Mouse (Mus musculus): ENCODE measurements at regions not wholly inside any gene's neighbourhood (a gene's known extent, or its start where the extent isn't known, plus 50 kb on each side); places are given as distances from the start of the nearest gene placed in this dataset.

- in situ Hi-C loops (cut with MboI, MseI) = no loop called here
These were observed 298.2 kb downstream of the Eipr1 start for GRCm38 (mm10) chr12:29049801-29050200.

- in situ Hi-C loops (cut with MboI, MseI) = no loop called here
These were observed 299.1 kb downstream of the Eipr1 start for GRCm38 (mm10) chr12:29050516-29051251.

- in situ Hi-C loops (cut with MboI, MseI) = no loop called here
These were observed 302.8 kb downstream of the Eipr1 start for GRCm38 (mm10) chr12:29054367-29054766.

- in situ Hi-C loops (cut with MboI, MseI) = no loop called here
These were observed 310.5 kb downstream of the Eipr1 start for GRCm38 (mm10) chr12:29062025-29062637.

GRCm38 (mm10) chr12:29062801-29063200 is 311.2 kb downstream of the Eipr1 start:
- in situ Hi-C loops (cut with MboI, MseI) = no loop called here

GRCm38 (mm10) chr12:29068180-29068579 is 316.6 kb downstream of the Eipr1 start:
- in situ Hi-C loops (cut with MboI, MseI) = no loop called here

GRCm38 (mm10) chr12:29075096-29075852 is 323.7 kb downstream of the Eipr1 start:
- in situ Hi-C loops (cut with MboI, MseI) = no loop called here

- in situ Hi-C loops (cut with MboI, MseI) = no loop called here
These were observed 325.0 kb downstream of the Eipr1 start for GRCm38 (mm10) chr12:29076606-29077005.

- in situ Hi-C loops (cut with MboI, MseI) = no loop called here
These were observed 327.4 kb downstream of the Eipr1 start for GRCm38 (mm10) chr12:29079011-29079410.

GRCm38 (mm10) chr12:29083426-29084221 is 332.0 kb downstream of the Eipr1 start:
- in situ Hi-C loops (cut with MboI, MseI) = loop anchor here (10.0 kb wide), 1 partner anchor 399 kb away; no protein-coding TSS in a partner anchor

GRCm38 (mm10) chr12:29087245-29087644 is 335.6 kb downstream of the Eipr1 start:
- in situ Hi-C loops (cut with MboI, MseI) = loop anchor here (10.0 kb wide), 1 partner anchor 402 kb away; no protein-coding TSS in a partner anchor

- in situ Hi-C loops (cut with MboI, MseI) = loop anchor here (10.0 kb wide), 1 partner anchor 405 kb away; no protein-coding TSS in a partner anchor
These were observed 338.0 kb downstream of the Eipr1 start for GRCm38 (mm10) chr12:29089634-29090033.

- in situ Hi-C loops (cut with MboI, MseI) = no loop called here
These were observed 338.8 kb downstream of the Eipr1 start for GRCm38 (mm10) chr12:29090451-29090850.

GRCm38 (mm10) chr12:29095406-29096032 is 343.9 kb downstream of the Eipr1 start:
- in situ Hi-C loops (cut with MboI, MseI) = no loop called here

- in situ Hi-C loops (cut with MboI, MseI) = no loop called here
These were observed 344.7 kb downstream of the Eipr1 start for GRCm38 (mm10) chr12:29096033-29096913.

GRCm38 (mm10) chr12:29100042-29100570 is 348.5 kb downstream of the Eipr1 start:
- in situ Hi-C loops (cut with MboI, MseI) = no loop called here

GRCm38 (mm10) chr12:29106893-29107719 is 355.5 kb downstream of the Eipr1 start:
- in situ Hi-C loops (cut with MboI, MseI) = no loop called here

GRCm38 (mm10) chr12:29107720-29108051 is 356.1 kb downstream of the Eipr1 start:
- in situ Hi-C loops (cut with MboI, MseI) = no loop called here

GRCm38 (mm10) chr12:29118336-29118735 is 366.7 kb downstream of the Eipr1 start:
- in situ Hi-C loops (cut with MboI, MseI) = no loop called here
